Mouse (Mus musculus): ENCODE measurements around the gene Pkd1l2. TPM values are rescaled to one million over a fixed set of nuclear protein-coding genes. Genes with fewer than 3 reads are reported as not detected.

The Pkd1l2 gene
- polyA plus RNA-seq, 1 experiment from 2014 or later = 0.07 TPM

DNA sequence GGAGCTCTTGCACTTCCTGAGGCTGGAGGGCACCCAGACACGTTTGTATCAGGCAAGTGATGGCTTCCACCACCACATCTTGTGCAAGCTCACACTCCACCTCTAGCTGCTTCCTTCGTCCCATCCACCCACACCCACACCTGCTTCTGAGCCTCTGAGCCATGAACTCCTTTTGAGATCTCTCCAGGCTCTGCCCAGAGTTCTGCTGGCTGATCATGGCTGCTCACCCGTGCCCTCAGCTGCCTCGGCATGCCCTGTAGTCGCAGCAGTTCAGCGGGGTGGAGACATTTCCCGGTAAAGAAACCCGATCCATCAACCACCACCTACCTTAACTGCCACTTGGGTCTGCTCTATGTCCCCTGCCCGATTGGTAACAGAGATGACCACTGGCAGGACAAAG is 30.9 kb downstream of the Pkd1l2 start:
- Histone ChIP-seq H3K4me3 (ENCODE audit: low read depth, low read length) (no peak overlapping the region), H3K9ac (replicated peaks; ENCODE audit: low read depth, low read length) (no peak overlapping the region), H3K4me1 (ENCODE audit: control insufficient read depth, insufficient read depth, low read length) (no peaks in the 10 kb centered on the region), H3K27ac (ENCODE audit: low read depth, low read length) (no peak overlapping the region), H3K27me3 (ENCODE audit: control insufficient read depth, insufficient read depth, low read length) (no peaks in the 10 kb centered on the region), H3K4me2 (ENCODE audit: low read depth, low read length) (no peak overlapping the region), H3K9me3 (ENCODE audit: control insufficient read depth, low read length) (no peaks in the 10 kb centered on the region), H3K36me3 (ENCODE audit: control insufficient read depth, insufficient read depth, low read length) (no peaks in the 10 kb centered on the region)
- 70% methylated on average over 9 of the region's 9 CpGs for WGBS
- no peak for ATAC-seq (ENCODE audit: low read depth)

GRCm38 (mm10) chr8:117050763-117051162 is 31.5 kb downstream of the Pkd1l2 start:
- WGBS = 90% methylated on average over 9 of the region's 9 CpGs
- Histone ChIP-seq H3K27me3 (ENCODE audit: control insufficient read depth, insufficient read depth, low read length) (no peaks in the 10 kb centered on the region), H3K4me3 (ENCODE audit: low read depth, low read length) (no peak overlapping the region), H3K36me3 (ENCODE audit: control insufficient read depth, insufficient read depth, low read length) (no peaks in the 10 kb centered on the region), H3K4me2 (ENCODE audit: low read depth, low read length) (no peak overlapping the region), H3K27ac (ENCODE audit: low read depth, low read length) (no peak overlapping the region), H3K9ac (replicated peaks; ENCODE audit: low read depth, low read length) (no peak overlapping the region), H3K9me3 (ENCODE audit: control insufficient read depth, low read length) (no peaks in the 10 kb centered on the region), H3K4me1 (ENCODE audit: control insufficient read depth, insufficient read depth, low read length) (no peaks in the 10 kb centered on the region)
- no peak for ATAC-seq (ENCODE audit: low read depth)

- ATAC-seq (ENCODE audit: low read depth) = no peak
- H3K9ac ChIP-seq (replicated peaks; ENCODE audit: low read depth, low read length) = no peak overlapping the region
- no peaks in the 10 kb centered on the region for H3K9me3 ChIP-seq (ENCODE audit: control insufficient read depth, low read length)
- no peak overlapping the region for H3K4me2 ChIP-seq (ENCODE audit: low read depth, low read length)
- H3K4me1 ChIP-seq (ENCODE audit: control insufficient read depth, insufficient read depth, low read length) = no peaks in the 10 kb centered on the region
- no peak overlapping the region for H3K4me3 ChIP-seq (ENCODE audit: low read depth, low read length)
- H3K27ac ChIP-seq (ENCODE audit: low read depth, low read length) = no peak overlapping the region
- no peaks in the 10 kb centered on the region for H3K36me3 ChIP-seq (ENCODE audit: control insufficient read depth, insufficient read depth, low read length)
- H3K27me3 ChIP-seq (ENCODE audit: control insufficient read depth, insufficient read depth, low read length) = no peaks in the 10 kb centered on the region
- WGBS = 69% methylated on average over 7 of the region's 7 CpGs
These were observed 32.8 kb downstream of the Pkd1l2 start for GRCm38 (mm10) chr8:117049444-117049843.

GRCm38 (mm10) chr8:117043584-117043983 is 38.7 kb downstream of the Pkd1l2 start:
- Histone ChIP-seq H3K4me1 (ENCODE audit: control insufficient read depth, insufficient read depth, low read length) (0 out of 2 replicates have a peak, but pooled peaks cover 3% of the 10 kb centered on the region), H3K36me3 (ENCODE audit: control insufficient read depth, insufficient read depth, low read length) (no peaks in the 10 kb centered on the region), H3K4me2 (ENCODE audit: low read depth, low read length) (no peak overlapping the region), H3K27me3 (ENCODE audit: control insufficient read depth, insufficient read depth, low read length) (no peaks in the 10 kb centered on the region), H3K9me3 (ENCODE audit: control insufficient read depth, low read length) (no peaks in the 10 kb centered on the region), H3K27ac (ENCODE audit: low read depth, low read length) (no peak overlapping the region), H3K4me3 (ENCODE audit: low read depth, low read length) (no peak overlapping the region), H3K9ac (replicated peaks; ENCODE audit: low read depth, low read length) (no peak overlapping the region)
- 92% methylated on average over 3 of the region's 3 CpGs for WGBS
- no peak for ATAC-seq (ENCODE audit: low read depth)

- no peak for ATAC-seq (ENCODE audit: low read depth)
- H3K9me3 ChIP-seq (ENCODE audit: control insufficient read depth, low read length) = no peaks in the 10 kb centered on the region
- H3K27ac ChIP-seq (ENCODE audit: low read depth, low read length) = no peak overlapping the region
- 0 out of 2 replicates have a peak, but pooled peaks cover 3% of the 10 kb centered on the region for H3K4me1 ChIP-seq (ENCODE audit: control insufficient read depth, insufficient read depth, low read length)
- H3K36me3 ChIP-seq (ENCODE audit: control insufficient read depth, insufficient read depth, low read length) = no peaks in the 10 kb centered on the region
- 43% methylated on average over 7 of the region's 7 CpGs for WGBS
- no peak overlapping the region for H3K4me2 ChIP-seq (ENCODE audit: low read depth, low read length)
- H3K27me3 ChIP-seq (ENCODE audit: control insufficient read depth, insufficient read depth, low read length) = no peaks in the 10 kb centered on the region
- H3K4me3 ChIP-seq (ENCODE audit: low read depth, low read length) = no peak overlapping the region
- no peak overlapping the region for H3K9ac ChIP-seq (replicated peaks; ENCODE audit: low read depth, low read length)
These were observed 42.4 kb downstream of the Pkd1l2 start for GRCm38 (mm10) chr8:117039843-117040242.

DNA sequence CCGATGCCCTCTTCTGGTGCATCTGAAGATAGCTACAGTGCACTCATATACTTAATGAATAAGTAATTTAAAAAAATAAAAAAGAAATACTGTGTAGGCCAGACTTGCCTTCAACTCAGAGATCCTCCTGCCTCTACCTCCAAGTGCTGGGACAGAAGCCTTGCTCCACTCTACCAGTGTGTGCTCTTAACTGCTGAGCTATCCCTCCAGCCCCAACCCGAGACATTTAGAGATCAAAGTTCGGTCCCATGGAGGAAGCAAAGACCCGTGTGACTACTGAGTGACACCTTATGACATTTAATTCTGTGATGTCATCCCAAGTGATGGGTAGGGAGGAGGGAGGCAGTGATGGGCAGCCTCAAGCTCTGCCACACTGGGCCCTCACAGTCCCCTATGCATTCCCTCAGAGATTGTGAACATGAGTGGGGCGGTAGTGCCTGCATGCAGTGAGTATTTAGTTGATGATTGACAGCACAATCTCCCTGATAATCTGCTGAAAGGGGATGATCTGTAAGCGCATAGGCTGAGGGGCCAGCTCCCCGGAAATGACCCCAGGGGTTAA is 44.8 kb downstream of the Pkd1l2 start:
- Histone ChIP-seq H3K9ac (replicated peaks; ENCODE audit: low read depth, low read length) (no peak overlapping the region), H3K4me2 (ENCODE audit: low read depth, low read length) (no peak overlapping the region), H3K27me3 (ENCODE audit: control insufficient read depth, insufficient read depth, low read length) (no peaks in the 10 kb centered on the region), H3K27ac (ENCODE audit: low read depth, low read length) (no peak overlapping the region), H3K36me3 (ENCODE audit: control insufficient read depth, insufficient read depth, low read length) (no peaks in the 10 kb centered on the region), H3K9me3 (ENCODE audit: control insufficient read depth, low read length) (no peaks in the 10 kb centered on the region), H3K4me3 (ENCODE audit: low read depth, low read length) (no peak overlapping the region), H3K4me1 (ENCODE audit: control insufficient read depth, insufficient read depth, low read length) (0 out of 2 replicates have a peak, but pooled peaks cover 3% of the 10 kb centered on the region)
- ATAC-seq (ENCODE audit: low read depth) = no peak
- WGBS = 91% methylated on average over 7 of the region's 7 CpGs

GRCm38 (mm10) chr8:117033393-117033792 is 48.9 kb downstream of the Pkd1l2 start:
- H3K36me3 ChIP-seq (ENCODE audit: control insufficient read depth, insufficient read depth, low read length) = no peaks in the 10 kb centered on the region
- no peak overlapping the region for H3K9ac ChIP-seq (replicated peaks; ENCODE audit: low read depth, low read length)
- no peaks in the 10 kb centered on the region for H3K9me3 ChIP-seq (ENCODE audit: control insufficient read depth, low read length)
- WGBS = 85% methylated on average over 3 of the region's 3 CpGs
- no peak overlapping the region for H3K4me3 ChIP-seq (ENCODE audit: low read depth, low read length)
- no peaks in the 10 kb centered on the region for H3K4me1 ChIP-seq (ENCODE audit: control insufficient read depth, insufficient read depth, low read length)
- no peaks in the 10 kb centered on the region for H3K27me3 ChIP-seq (ENCODE audit: control insufficient read depth, insufficient read depth, low read length)
- H3K4me2 ChIP-seq (ENCODE audit: low read depth, low read length) = no peak overlapping the region
- no peak for ATAC-seq (ENCODE audit: low read depth)
- no peak overlapping the region for H3K27ac ChIP-seq (ENCODE audit: low read depth, low read length)

DNA sequence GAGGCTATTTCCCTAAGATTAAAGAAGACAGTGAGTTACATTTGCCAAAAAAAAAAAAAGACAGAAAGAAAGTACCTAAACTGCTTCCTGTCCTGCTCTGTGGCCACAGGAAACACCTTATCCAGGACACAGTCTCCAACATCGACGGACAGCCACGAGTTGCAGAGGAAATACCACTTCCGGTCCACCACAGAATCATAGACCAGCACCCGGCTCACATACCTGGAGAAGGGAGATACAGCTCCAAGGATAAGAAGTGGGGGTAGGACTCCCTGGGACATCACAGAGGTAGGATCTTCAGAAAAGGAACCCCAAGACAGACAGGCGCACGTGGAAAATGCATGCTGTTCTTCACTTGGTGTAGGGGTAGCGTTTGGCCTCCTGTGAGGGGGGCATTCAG is 49.6 kb downstream of the Pkd1l2 start:
- H3K4me3 ChIP-seq (ENCODE audit: low read depth, low read length) = no peak overlapping the region
- H3K9me3 ChIP-seq (ENCODE audit: control insufficient read depth, low read length) = no peaks in the 10 kb centered on the region
- H3K4me2 ChIP-seq (ENCODE audit: low read depth, low read length) = no peak overlapping the region
- no peak overlapping the region for H3K27ac ChIP-seq (ENCODE audit: low read depth, low read length)
- 83% methylated on average over 8 of the region's 8 CpGs for WGBS
- H3K9ac ChIP-seq (replicated peaks; ENCODE audit: low read depth, low read length) = no peak overlapping the region
- no peaks in the 10 kb centered on the region for H3K27me3 ChIP-seq (ENCODE audit: control insufficient read depth, insufficient read depth, low read length)
- H3K4me1 ChIP-seq (ENCODE audit: control insufficient read depth, insufficient read depth, low read length) = no peaks in the 10 kb centered on the region
- no peak for ATAC-seq (ENCODE audit: low read depth)
- no peaks in the 10 kb centered on the region for H3K36me3 ChIP-seq (ENCODE audit: control insufficient read depth, insufficient read depth, low read length)

DNA sequence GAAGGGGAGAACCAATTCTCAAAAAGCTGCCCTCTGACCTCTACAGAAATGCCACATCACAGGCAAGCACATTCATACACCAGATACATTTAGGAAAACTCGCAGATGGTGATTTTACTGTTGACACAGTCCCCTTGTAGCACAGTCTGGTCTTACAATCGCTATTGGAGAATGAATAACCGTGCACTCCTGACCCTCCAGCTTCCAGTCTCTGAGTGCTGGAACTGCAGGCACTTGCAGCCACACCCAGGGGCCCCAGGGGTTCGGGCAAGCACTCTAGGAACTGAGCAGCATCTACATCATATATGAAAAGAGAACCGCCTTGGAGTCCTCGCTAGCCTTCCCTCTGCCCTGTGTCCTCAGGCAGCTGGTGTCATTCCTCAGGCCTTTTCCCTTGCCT is 50.8 kb downstream of the Pkd1l2 start:
- ATAC-seq (ENCODE audit: low read depth) = no peak
- WGBS = 66% methylated on average over 6 of the region's 6 CpGs
- Histone ChIP-seq H3K4me1 (ENCODE audit: control insufficient read depth, insufficient read depth, low read length) (no peaks in the 10 kb centered on the region), H3K4me2 (ENCODE audit: low read depth, low read length) (no peak overlapping the region), H3K9ac (replicated peaks; ENCODE audit: low read depth, low read length) (no peak overlapping the region), H3K36me3 (ENCODE audit: control insufficient read depth, insufficient read depth, low read length) (no peaks in the 10 kb centered on the region), H3K27me3 (ENCODE audit: control insufficient read depth, insufficient read depth, low read length) (no peaks in the 10 kb centered on the region), H3K4me3 (ENCODE audit: low read depth, low read length) (no peak overlapping the region), H3K9me3 (ENCODE audit: control insufficient read depth, low read length) (no peaks in the 10 kb centered on the region), H3K27ac (ENCODE audit: low read depth, low read length) (no peak overlapping the region)
